In genomic region chr5:130096754-130097153, GRCm38 (mm10) we compare ENCODE assay signal across 11 mouse cellular contexts. TPM values are rescaled to one million over a fixed set of nuclear protein-coding genes. Genes with fewer than 3 reads are reported as not detected.
DNase-seq lines count a peak whose midpoint lies in the region; ATAC-seq and TF ChIP-seq lines count a peak whose summit lies in the region.
"Had no signal": no experiment of that assay in that cellular context is flagged by ENCODE, and none has a peak within 500 bp of the region (broad histone marks: within the 10 kb centered on the region; RNA-seq: fewer than 3 reads in every experiment).

No protein-coding gene starts in this region.

- 73% methylated on average over 12 of the region's 12 CpGs for WGBS in kidney, embryonic 15.5 days
- WGBS in kidney, adult 2 months = 62% methylated on average over 12 of the region's 12 CpGs
- 64% methylated on average over 12 of the region's 12 CpGs for WGBS in embryonic facial prominence, embryonic 11.5 days

- no peaks in the 10 kb centered on the region for H3K9me3 ChIP-seq in kidney, embryonic 15.5 days (replicated peaks)
- H3K9me3 ChIP-seq in embryonic facial prominence, embryonic 11.5 days (replicated peaks; ENCODE audit: control insufficient read depth, low read length) = no peaks in the 10 kb centered on the region
- H3K9me3 ChIP-seq: embryonic facial prominence, embryonic 15.5 days; neural tube, embryonic 13.5 days had no signal

- ATAC-seq in kidney, embryonic 15.5 days (replicated peaks; ENCODE audit: low FRiP score) = peak; percentile 56; the same call in 1 of the 2 replicates
- no peak; the same call in 1 of the 2 replicates for ATAC-seq in embryonic facial prominence, embryonic 11.5 days (replicated peaks; ENCODE audit: insufficient number of reproducible peaks, low FRiP score, low TSS enrichment, low read depth)
- no peak for ATAC-seq in CD4-positive, CD25-positive, alpha-beta regulatory T cell, adult 4 months

- no peaks in the 10 kb centered on the region for H3K27me3 ChIP-seq in kidney, embryonic 15.5 days
- no peaks in the 10 kb centered on the region for H3K27me3 ChIP-seq in kidney, adult 2 months (replicated peaks; ENCODE audit: control insufficient read depth, insufficient read depth, low read length)
- H3K27me3 ChIP-seq in embryonic facial prominence, embryonic 11.5 days (ENCODE audit: control insufficient read depth, insufficient read depth, low read length) = no peaks in the 10 kb centered on the region
- H3K27me3 ChIP-seq: embryonic facial prominence, embryonic 15.5 days; neural tube, embryonic 13.5 days had no signal

- no peak for DNase-seq in kidney, adult 2 months
- DNase-seq in R1 (ENCODE audit: low read depth, low spot score) = peak; percentile 95
- peak; percentile 32 for DNase-seq in embryonic facial prominence, embryonic 11.5 days (ENCODE audit: low spot score)
- DNase-seq in lung, postnatal 36 days = peak; percentile 42
- DNase-seq in spleen, postnatal 36 days (ENCODE audit: low spot score in 2 of 2) = no peak
- DNase-seq in cerebellum, postnatal 36 days = no peak
- DNase-seq: heart, adult 18-20 months had no signal

- H3K9ac ChIP-seq in kidney, embryonic 15.5 days = no peak overlapping the region
- no peak overlapping the region for H3K9ac ChIP-seq in embryonic facial prominence, embryonic 11.5 days (replicated peaks; ENCODE audit: low read length)
- H3K9ac ChIP-seq: embryonic facial prominence, embryonic 15.5 days; neural tube, embryonic 13.5 days had no signal

- no peak for TF ChIP-seq CTCF in kidney, adult 2 months (conservative IDR thresholded peaks at IDR 0.05; ENCODE audit: insufficient read depth, insufficient read length, low read depth, low read length)

- no peak overlapping the region for H3K4me2 ChIP-seq in kidney, embryonic 15.5 days
- no peak overlapping the region for H3K4me2 ChIP-seq in embryonic facial prominence, embryonic 11.5 days (ENCODE audit: low read depth, low read length)
- H3K4me2 ChIP-seq: embryonic facial prominence, embryonic 15.5 days; neural tube, embryonic 13.5 days had no signal

- no peak for TF ChIP-seq POLR2A in kidney, adult 2 months (IDR thresholded peaks at IDR 0.05; ENCODE audit: low read depth, low read length)

- H3K36me3 ChIP-seq in kidney, embryonic 15.5 days = peaks cover 5% of the 10 kb centered on the region
- no peaks in the 10 kb centered on the region for H3K36me3 ChIP-seq in kidney, adult 2 months (ENCODE audit: control insufficient read depth, insufficient read depth, low read length)
- no peaks in the 10 kb centered on the region for H3K36me3 ChIP-seq in embryonic facial prominence, embryonic 11.5 days (replicated peaks; ENCODE audit: control insufficient read depth, insufficient read depth, low read depth, low read length)

- H3K27ac ChIP-seq in kidney, embryonic 15.5 days = no peak overlapping the region
- H3K27ac ChIP-seq in kidney, adult 2 months (ENCODE audit: insufficient read depth, low read depth, low read length) = no peak overlapping the region
- H3K27ac ChIP-seq in embryonic facial prominence, embryonic 11.5 days (replicated peaks; ENCODE audit: low read depth, low read length) = no peak overlapping the region
- H3K27ac ChIP-seq: embryonic facial prominence, embryonic 15.5 days; neural tube, embryonic 13.5 days had no signal

- H3K4me3 ChIP-seq in kidney, embryonic 15.5 days (replicated peaks) = no peak overlapping the region
- no peak overlapping the region for H3K4me3 ChIP-seq in kidney, adult 2 months (ENCODE audit: insufficient read depth, low read depth, low read length)
- no peak overlapping the region for H3K4me3 ChIP-seq in embryonic facial prominence, embryonic 11.5 days (ENCODE audit: low read depth, low read length)
- H3K4me3 ChIP-seq: embryonic facial prominence, embryonic 15.5 days; neural tube, embryonic 13.5 days had no signal

- H3K4me1 ChIP-seq in kidney, embryonic 15.5 days = no peaks in the 10 kb centered on the region
- no peaks in the 10 kb centered on the region for H3K4me1 ChIP-seq in kidney, adult 2 months (ENCODE audit: control insufficient read depth, insufficient read depth, low read length)
- H3K4me1 ChIP-seq in embryonic facial prominence, embryonic 11.5 days (ENCODE audit: control insufficient read depth, insufficient read depth, low read length) = no peaks in the 10 kb centered on the region
- H3K4me1 ChIP-seq: embryonic facial prominence, embryonic 15.5 days; neural tube, embryonic 13.5 days had no signal

RNA-seq across cellular contexts. Expression of gene Tpst1, which starts 23.6 kb away (rescaled TPM):
- 67.7 and 72.5 TPM in 2 replicates for polyA plus RNA-seq in kidney, embryonic 15.5 days (2015; fragmentation: Nextera tagmentation; extraction: Ambion mirVana)
- polyA plus RNA-seq in kidney, adult 2 months (2012; rRNA removed) = 8.0 and 8.7 TPM in 2 replicates
- polyA plus RNA-seq in embryonic facial prominence, embryonic 11.5 days (2014; fragmentation: Nextera tagmentation; extraction: Ambion mirVana) = 70.4 and 72.9 TPM in 2 replicates
- polyA plus RNA-seq in CD4-positive, CD25-positive, alpha-beta regulatory T cell, adult 4 months (2017; shearing (Covaris generic)) = 1 to 10 TPM; 1.8 to 3.6 TPM

RNA-seq across cellular contexts. Expression of gene Kctd7, which starts 47.9 kb away (rescaled TPM):
- 4.7 and 5.0 TPM in 2 replicates for polyA plus RNA-seq in kidney, embryonic 15.5 days (2015; fragmentation: Nextera tagmentation; extraction: Ambion mirVana)
- polyA plus RNA-seq in kidney, adult 2 months (2012; rRNA removed) = 2.4 and 4.3 TPM in 2 replicates
- 4.9 and 5.0 TPM in 2 replicates for polyA plus RNA-seq in embryonic facial prominence, embryonic 11.5 days (2014; fragmentation: Nextera tagmentation; extraction: Ambion mirVana)
- 1 to 10 TPM; 2.2 to 2.8 TPM for polyA plus RNA-seq in CD4-positive, CD25-positive, alpha-beta regulatory T cell, adult 4 months (2017; shearing (Covaris generic))

Comparison
In these comparisons a context has a peak if more than half of its experiments do, and no peak if none do; other contexts are left out.
1. DNase-seq: peak in R1 (single experiment), embryonic facial prominence, embryonic 11.5 days (single experiment) and lung, postnatal 36 days (single experiment); none in kidney, adult 2 months (single experiment), spleen, postnatal 36 days (0 of 2) and cerebellum, postnatal 36 days (0 of 2).